Mouse (Mus musculus) kidney, postnatal 4 days (tissue): ENCODE results near the gene Tgfb1.
"Not testable (repeated sequence)": the region's sequence is repeated elsewhere in the genome, so short reads cannot be mapped to it uniquely, and the experiment has no call there.

Experiments
- DNase-seq, 2 experiments: peaks; one replicate each; pipeline ENCODE4 v3.0.0; 2021; ENCODE audit warnings: mixed read lengths in 2 of 2

Tgfb1 gene

GRCm38 (mm10) chr7:25706578-25707170, 19.9 kb downstream of the Tgfb1 start:
- peak in 1 of 2 experiments; percentile 25 for DNase-seq

GRCm38 (mm10) chr7:25707581-25708292, 20.9 kb downstream of the Tgfb1 start:
- peak; percentile 61 to 75 for DNase-seq

GRCm38 (mm10) chr7:25709961-25710360, 23.2 kb downstream of the Tgfb1 start:
- peak; percentile 31 to 42 for DNase-seq

- DNase-seq, result peak; percentile 26 to 43
Observed at GRCm38 (mm10) chr7:25710519-25711130, 23.8 kb downstream of the Tgfb1 start.

GRCm38 (mm10) chr7:25711165-25711564, 24.4 kb downstream of the Tgfb1 start:
- no peak for DNase-seq

- DNase-seq, result peak in 1 of 2 experiments; percentile 23
Observed at GRCm38 (mm10) chr7:25711731-25712197, 25.0 kb downstream of the Tgfb1 start.

GRCm38 (mm10) chr7:25712801-25713200, 26.0 kb downstream of the Tgfb1 start:
- DNase-seq, result no peak

- no peak for DNase-seq
Observed at GRCm38 (mm10) chr7:25714581-25714980, 27.8 kb downstream of the Tgfb1 start.

GRCm38 (mm10) chr7:25715731-25716271, 29.0 kb downstream of the Tgfb1 start:
- DNase-seq, result no peak

GRCm38 (mm10) chr7:25717478-25717877, 30.7 kb downstream of the Tgfb1 start:
- DNase-seq, result no peak

- DNase-seq, result peak; percentile 93 to 95
Observed at GRCm38 (mm10) chr7:25718788-25719417, 32.1 kb downstream of the Tgfb1 start, which contains the start of gene Ccdc97. Gene Ccdc97 (minus strand): TSS chr7:25719088.

GRCm38 (mm10) chr7:25719761-25720610, 33.2 kb downstream of the Tgfb1 start:
- peak; percentile 89 for DNase-seq

- no peak for DNase-seq
Observed at GRCm38 (mm10) chr7:25720760-25721159, 34.0 kb downstream of the Tgfb1 start.

GRCm38 (mm10) chr7:25721776-25722175, 35.0 kb downstream of the Tgfb1 start:
- not testable (repeated sequence) for DNase-seq

- no peak for DNase-seq
Observed at GRCm38 (mm10) chr7:25725886-25726285, 39.1 kb downstream of the Tgfb1 start.

GRCm38 (mm10) chr7:25727800-25728199, 41.0 kb downstream of the Tgfb1 start:
- DNase-seq, result no peak

- DNase-seq, result no peak
Observed at GRCm38 (mm10) chr7:25729396-25729795, 42.6 kb downstream of the Tgfb1 start.

GRCm38 (mm10) chr7:25729862-25730261, 43.1 kb downstream of the Tgfb1 start:
- no peak for DNase-seq

- DNase-seq, result no peak
Observed at GRCm38 (mm10) chr7:25731294-25732055, 44.7 kb downstream of the Tgfb1 start.

GRCm38 (mm10) chr7:25734991-25735390, 48.2 kb downstream of the Tgfb1 start:
- DNase-seq, result no peak

GRCm38 (mm10) chr7:25736920-25737319, 50.1 kb downstream of the Tgfb1 start:
- DNase-seq, result no peak
